Mouse (Mus musculus): ENCODE data around the gene Akap8l.
A peak's percentile ranks its signal among the peaks of the same experiment; 100 is the strongest.

GRCm38 (mm10) chr17:32298125-32298524 lies 52.3 kb downstream of the Akap8l start:
- TF ChIP-seq CTCF (IDR thresholded peaks at IDR 0.05; ENCODE audit: insufficient read depth, low read length) = 0 out of 2 replicates have a peak, but pooled peaks have one; percentile 11
- TF ChIP-seq POLR2A (IDR thresholded peaks at IDR 0.05; ENCODE audit: borderline replicate concordance, extremely low read depth, low read depth, low read length) = no peak
